Mouse (Mus musculus) cerebellum, adult 11-12 months (tissue): Measurements from ENCODE around the gene Hip1.

Experiments
- DNase-seq: peaks from one replicate; pipeline ENCODE4 v3.0.0; 2022

Hip1 gene

GRCm38 (mm10) chr5:135529964-135530363, 15.0 kb downstream of the Hip1 start:
- DNase-seq = no peak

GRCm38 (mm10) chr5:135529310-135529709, 15.6 kb downstream of the Hip1 start:
- DNase-seq = no peak

- no peak for DNase-seq
Measured at GRCm38 (mm10) chr5:135527986-135528385, 16.9 kb downstream of the Hip1 start.

GRCm38 (mm10) chr5:135524660-135525560, 20.0 kb downstream of the Hip1 start:
- DNase-seq = no peak

- no peak for DNase-seq
Measured at GRCm38 (mm10) chr5:135524087-135524486, 20.8 kb downstream of the Hip1 start.

- no peak for DNase-seq
Measured at GRCm38 (mm10) chr5:135522111-135522722, 22.7 kb downstream of the Hip1 start.

GRCm38 (mm10) chr5:135517348-135517883, 27.5 kb downstream of the Hip1 start:
- no peak for DNase-seq

- no peak for DNase-seq
Measured at GRCm38 (mm10) chr5:135513131-135513530, 31.8 kb downstream of the Hip1 start.

GRCm38 (mm10) chr5:135511105-135511504, 33.8 kb downstream of the Hip1 start:
- no peak for DNase-seq

- no peak for DNase-seq
Measured at GRCm38 (mm10) chr5:135508284-135508683, 36.6 kb downstream of the Hip1 start.

- DNase-seq = no peak
Measured at GRCm38 (mm10) chr5:135507561-135508273, 37.2 kb downstream of the Hip1 start.

GRCm38 (mm10) chr5:135505442-135505841, 39.5 kb downstream of the Hip1 start:
- no peak for DNase-seq

GRCm38 (mm10) chr5:135502931-135503330, 42.0 kb downstream of the Hip1 start:
- no peak for DNase-seq

GRCm38 (mm10) chr5:135502027-135502426, 42.9 kb downstream of the Hip1 start:
- DNase-seq = no peak

- DNase-seq = no peak
Measured at GRCm38 (mm10) chr5:135498914-135499313, 46.0 kb downstream of the Hip1 start.

GRCm38 (mm10) chr5:135497347-135497955, 47.5 kb downstream of the Hip1 start:
- no peak for DNase-seq

- no peak for DNase-seq
Measured at GRCm38 (mm10) chr5:135496489-135496888, 48.4 kb downstream of the Hip1 start.

- DNase-seq = no peak
Measured at GRCm38 (mm10) chr5:135495471-135495870, 49.4 kb downstream of the Hip1 start.

- no peak for DNase-seq
Measured at GRCm38 (mm10) chr5:135494183-135494910, 50.6 kb downstream of the Hip1 start.

GRCm38 (mm10) chr5:135493095-135493494, 51.8 kb downstream of the Hip1 start:
- no peak for DNase-seq

- no peak for DNase-seq
Measured at GRCm38 (mm10) chr5:135492126-135492525, 52.8 kb downstream of the Hip1 start.

- no peak for DNase-seq
Measured at GRCm38 (mm10) chr5:135489695-135490294, 55.1 kb downstream of the Hip1 start.
